Mouse (Mus musculus) stomach, postnatal 0 days (tissue): ENCODE data around the gene Zfp473. TPM values are rescaled to one million over a fixed set of nuclear protein-coding genes. Genes with fewer than 3 reads are reported as not detected.

Experiments used
- ATAC-seq: fragments of 200-750 bp; cut with Nextera tagmentation; 2 replicates; pipeline ENCODE4 v1.8.0; 2017; ENCODE audit not compliant: low FRiP score, low TSS enrichment
- DNase-seq: peaks from one replicate; pipeline ENCODE4 v3.0.0-alpha.2; 2016; ENCODE audit warnings: low spot score
- H3K27ac ChIP-seq: fragments of 300-500 bp; sonication (generic); replicated peaks from 2 replicates; pipeline ENCODE4 v1.5.1; 2014; ENCODE audit warnings: mild to moderate bottlenecking, control low read depth
- H3K27me3 ChIP-seq: fragments of 300-500 bp; sonication (generic); 2 replicates; pipeline ENCODE4 v1.6.1; 2014; ENCODE audit warnings: low read length; ENCODE audit not compliant: control insufficient read depth, insufficient read depth
- H3K36me3 ChIP-seq: fragments of 300-500 bp; sonication (generic); 2 replicates; pipeline ENCODE4 v1.6.1; 2014; ENCODE audit warnings: low read length, mixed read lengths; ENCODE audit not compliant: control insufficient read depth, insufficient read depth
- H3K4me1 ChIP-seq: fragments of 300-500 bp; sonication (generic); replicated peaks from 2 replicates; pipeline ENCODE4 v1.6.1; 2014; ENCODE audit warnings: antibody characterized with exemption; ENCODE audit not compliant: control insufficient read depth, insufficient read depth
- H3K4me2 ChIP-seq: fragments of 300-500 bp; sonication (generic); replicated peaks from 2 replicates; pipeline ENCODE4 v1.6.1; 2014; ENCODE audit warnings: low read depth, mild to moderate bottlenecking, control low read depth, moderate library complexity
- H3K4me3 ChIP-seq: fragments of 300-500 bp; sonication (generic); 2 replicates; pipeline ENCODE4 v1.5.1; 2014; ENCODE audit warnings: low read depth, low read length, control low read depth
- H3K9ac ChIP-seq: fragments of 300-500 bp; sonication (generic); 2 replicates; pipeline ENCODE4 v1.6.1; 2014; ENCODE audit warnings: mild to moderate bottlenecking, low read length, control low read depth, mixed read lengths
- H3K9me3 ChIP-seq: fragments of 300-500 bp; sonication (generic); 2 replicates; pipeline ENCODE4 v1.6.1; 2016; ENCODE audit warnings: low read length; ENCODE audit not compliant: control insufficient read depth
- CTCF ChIP-seq: IDR thresholded peaks from 2 replicates; pipeline ENCODE4 v1.5.1; 2016; ENCODE audit warnings: antibody characterized with exemption, low read depth, mild to moderate bottlenecking, moderate library complexity
- EP300 ChIP-seq: optimal IDR thresholded peaks from 2 replicates; pipeline ENCODE3; 2016; ENCODE audit warnings: antibody characterized with exemption
- WGBS: fragments of 180-500 bp; shearing (Covaris S2); extraction: QIAGEN DNeasy Blood & Tissue Kit; methylation state at CpG from one replicate; pipeline ENCODE4 v1.1.7; 2014; 5-methylcytosine and 5-hydroxymethylcytosine counted together
- polyA plus RNA-seq: library from polyadenylated mRNA; unstranded; fragments of >200 nt; fragmentation: Nextera tagmentation; extraction: Ambion mirVana; gene quantifications from 2 replicates; pipeline ENCODE4 v1.2.1, GENCODE M21; 2015

Gene Zfp473
- polyA plus RNA-seq, 1 experiment from 2014 or later: 0.30 TPM

DNA sequence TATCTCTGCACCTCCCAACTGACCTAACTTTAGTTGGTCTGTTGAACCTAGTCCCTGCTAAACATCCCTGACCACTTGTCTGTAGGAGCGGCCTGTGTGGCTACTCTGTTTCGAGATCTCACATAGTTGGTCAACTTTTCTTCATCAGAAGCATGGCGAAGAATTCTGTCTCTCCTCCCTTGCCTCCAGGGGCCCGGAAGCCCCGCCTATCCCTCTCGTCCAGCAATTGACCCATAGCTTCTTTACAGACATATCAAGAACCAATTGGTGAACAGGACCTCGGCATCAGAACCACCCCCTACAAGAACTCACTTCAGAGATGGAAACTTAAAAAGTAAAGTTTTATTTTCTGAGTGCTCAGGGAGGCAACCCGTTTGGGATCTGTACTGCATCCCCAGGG is 47.9 kb downstream of the Zfp473 start:
- DNase-seq: no peak
- TF ChIP-seq EP300: no peak
- TF ChIP-seq CTCF: no peak
- H3K9me3 ChIP-seq: no peaks in the 10 kb centered on the region
- no peak overlapping the region for H3K27ac ChIP-seq
- ATAC-seq: no peak
- no peaks in the 10 kb centered on the region for H3K36me3 ChIP-seq
- H3K4me3 ChIP-seq: no peak overlapping the region
- no peaks in the 10 kb centered on the region for H3K27me3 ChIP-seq
- 73% methylated on average over 8 of the region's 8 CpGs for WGBS
- H3K9ac ChIP-seq: no peak overlapping the region
- H3K4me2 ChIP-seq: no peak overlapping the region
- no peaks in the 10 kb centered on the region for H3K4me1 ChIP-seq

GRCm38 (mm10) chr7:44701921-44702320 is 48.9 kb downstream of the Zfp473 start:
- Histone ChIP-seq H3K4me2 (no peak overlapping the region), H3K9me3 (no peaks in the 10 kb centered on the region), H3K27ac (no peak overlapping the region), H3K4me3 (no peak overlapping the region), H3K36me3 (no peaks in the 10 kb centered on the region), H3K4me1 (no peaks in the 10 kb centered on the region), H3K27me3 (no peaks in the 10 kb centered on the region), H3K9ac (no peak overlapping the region)
- peak; percentile 58 for DNase-seq
- TF ChIP-seq CTCF (peak; percentile 75), EP300 (no peak)
- peak; percentile 63 for ATAC-seq
- 5% methylated on average over 6 of the region's 6 CpGs for WGBS

- ATAC-seq: no peak
- no peak for DNase-seq
- H3K4me3 ChIP-seq: no peak overlapping the region
- H3K4me2 ChIP-seq: no peak overlapping the region
- H3K9ac ChIP-seq: no peak overlapping the region
- no peaks in the 10 kb centered on the region for H3K36me3 ChIP-seq
- TF ChIP-seq EP300 (no peak), CTCF (no peak)
- H3K27me3 ChIP-seq: no peaks in the 10 kb centered on the region
- H3K27ac ChIP-seq: no peak overlapping the region
- H3K4me1 ChIP-seq: no peaks in the 10 kb centered on the region
- 54% methylated on average over 7 of the region's 7 CpGs for WGBS
- H3K9me3 ChIP-seq: no peaks in the 10 kb centered on the region
These were observed 52.9 kb downstream of the Zfp473 start for GRCm38 (mm10) chr7:44697980-44698379.

DNA sequence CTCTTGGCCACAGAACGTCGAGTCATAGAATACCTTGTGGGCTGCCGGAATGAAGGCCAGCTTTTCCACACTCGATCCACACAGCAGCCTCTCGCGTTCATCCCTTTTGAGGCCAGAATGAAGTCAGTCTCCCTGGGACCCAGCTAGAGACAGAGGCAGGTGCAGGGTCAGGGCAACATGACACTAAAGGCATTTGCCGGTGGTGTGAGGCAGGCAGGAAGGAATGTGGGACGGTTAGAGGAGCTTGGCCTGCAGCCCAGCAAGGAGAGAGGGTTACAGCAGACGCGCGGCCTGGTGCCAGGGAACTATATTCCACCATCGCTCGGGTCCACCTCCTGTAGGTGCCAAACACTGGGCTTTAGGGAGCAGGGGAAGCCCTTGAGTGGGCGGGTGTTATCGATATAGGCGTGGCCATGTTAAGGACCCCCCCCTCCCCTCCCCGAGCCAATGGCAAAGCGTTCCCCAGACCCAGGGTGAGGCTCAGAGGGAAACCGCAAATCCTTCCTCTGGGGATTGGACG is 53.6 kb downstream of the Zfp473 start:
- TF ChIP-seq CTCF: no peak
- TF ChIP-seq EP300: no peak
- no peaks in the 10 kb centered on the region for H3K4me1 ChIP-seq
- DNase-seq (peak; percentile 68), ATAC-seq (no peak)
- H3K9me3 ChIP-seq: no peaks in the 10 kb centered on the region
- no peaks in the 10 kb centered on the region for H3K27me3 ChIP-seq
- H3K4me2 ChIP-seq: peak overlapping the region; percentile 29
- no peaks in the 10 kb centered on the region for H3K36me3 ChIP-seq
- no peak overlapping the region for H3K4me3 ChIP-seq
- peak overlapping the region; percentile 35 for H3K27ac ChIP-seq
- WGBS: 10% methylated on average over 20 of the region's 20 CpGs
- H3K9ac ChIP-seq: no peak overlapping the region

DNA sequence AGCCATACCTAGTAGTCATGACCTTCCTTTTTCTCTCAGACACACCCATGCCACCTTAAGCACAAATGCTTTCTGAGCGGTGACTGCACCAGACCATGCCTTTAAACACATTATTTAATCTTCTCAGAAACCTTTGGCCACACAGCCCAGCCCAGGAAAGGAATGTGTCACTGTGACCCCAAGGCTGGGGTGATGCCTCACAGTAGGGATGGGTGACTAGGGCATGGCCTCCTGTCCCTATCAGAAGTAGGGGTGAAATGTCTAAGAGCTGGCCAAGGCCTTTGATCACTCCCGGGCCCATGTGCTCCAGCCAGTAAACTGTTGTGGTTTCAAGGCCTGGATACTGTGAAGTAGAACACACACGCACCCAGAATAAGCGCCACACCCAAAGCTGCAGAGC is 55.6 kb downstream of the Zfp473 start:
- H3K27ac ChIP-seq: peak overlapping the region; percentile 82; the same call in 1 of the 2 replicates
- ATAC-seq (peak; percentile 91), DNase-seq (peak; percentile 80)
- no peaks in the 10 kb centered on the region for H3K9me3 ChIP-seq
- no peaks in the 10 kb centered on the region for H3K27me3 ChIP-seq
- WGBS: 71% methylated on average over 4 of the region's 4 CpGs
- H3K4me2 ChIP-seq: no peak overlapping the region
- H3K4me3 ChIP-seq: no peak overlapping the region
- H3K9ac ChIP-seq: no peak overlapping the region
- H3K36me3 ChIP-seq: no peaks in the 10 kb centered on the region
- TF ChIP-seq EP300 (no peak), CTCF (no peak)
- no peaks in the 10 kb centered on the region for H3K4me1 ChIP-seq

DNA sequence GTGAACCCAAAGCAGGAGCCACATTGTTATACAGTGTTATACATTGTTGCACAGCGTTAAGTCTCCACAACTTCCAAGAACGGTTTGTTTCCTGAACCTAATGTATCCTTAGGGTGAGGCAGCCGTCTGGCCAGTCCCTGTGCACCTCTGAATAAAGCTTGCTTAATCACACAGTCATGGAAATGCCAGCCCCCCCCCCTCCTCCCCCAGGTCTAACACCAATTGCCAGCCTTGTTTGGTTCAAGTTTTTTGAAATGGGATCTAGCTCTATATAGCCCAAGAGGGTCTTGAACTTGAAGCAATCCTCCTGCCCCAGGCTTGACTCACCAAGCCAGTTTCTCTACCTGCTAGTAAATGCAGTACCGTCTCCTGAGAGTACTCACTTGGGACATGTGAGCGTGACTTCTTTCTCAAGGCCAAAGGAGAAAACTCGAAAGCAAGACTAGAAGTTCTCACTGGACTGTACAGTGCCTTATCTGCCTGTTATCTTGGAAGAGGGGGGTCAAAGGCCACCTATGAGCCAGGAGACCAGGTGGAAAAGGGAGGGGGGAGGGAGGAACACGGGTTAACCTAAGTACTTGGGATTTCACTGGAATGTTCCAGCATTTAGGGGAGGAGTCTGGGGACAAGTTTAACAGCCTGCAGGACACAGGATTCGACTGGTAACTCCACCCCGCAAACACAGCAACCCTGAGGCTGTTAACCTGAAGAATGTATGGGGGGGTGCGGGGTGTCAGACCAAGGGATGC is 57.2 kb downstream of the Zfp473 start:
- TF ChIP-seq EP300 (no peak), CTCF (no peak)
- no peak overlapping the region for H3K9ac ChIP-seq
- H3K4me2 ChIP-seq: no peak overlapping the region
- ATAC-seq (peak; percentile 28), DNase-seq (peak; percentile 66)
- H3K27ac ChIP-seq: peak overlapping the region; percentile 82
- WGBS: 39% methylated on average over 10 of the region's 10 CpGs
- H3K27me3 ChIP-seq: no peaks in the 10 kb centered on the region
- H3K36me3 ChIP-seq: no peaks in the 10 kb centered on the region
- H3K9me3 ChIP-seq: no peaks in the 10 kb centered on the region
- no peak overlapping the region for H3K4me3 ChIP-seq
- no peaks in the 10 kb centered on the region for H3K4me1 ChIP-seq
